Mouse (Mus musculus): ENCODE measurements around the gene Smg1. TPM values are rescaled to one million over a fixed set of nuclear protein-coding genes. Genes with fewer than 3 reads are reported as not detected.

Gene Smg1
- polyA plus RNA-seq, 1 experiment, result 43.7 TPM

DNA sequence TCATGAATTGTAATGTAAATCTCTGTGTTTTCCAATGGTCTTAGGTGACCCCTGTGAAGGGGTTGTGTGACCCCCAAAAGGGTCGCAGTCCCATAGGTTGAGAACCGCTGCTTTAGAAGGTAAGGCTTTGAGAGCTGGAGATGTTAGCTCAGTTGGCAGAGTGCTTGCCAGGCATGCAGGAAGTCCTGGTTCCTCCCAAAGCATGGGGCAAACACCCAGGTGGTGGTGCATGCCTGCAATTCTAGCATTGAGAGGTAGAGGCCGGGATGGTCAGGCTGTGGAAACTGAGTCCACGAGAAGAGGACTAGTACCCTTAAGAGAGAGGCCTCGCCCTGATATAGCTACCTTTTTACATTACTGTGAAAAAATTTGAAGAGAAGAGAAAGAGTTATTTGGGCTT lies 31.4 kb upstream of the Smg1 start:
- Histone ChIP-seq H3K4me3 (ENCODE audit: control insufficient read depth, low read depth, low read length) (no peak overlapping the region), H3K27ac (ENCODE audit: control insufficient read depth, insufficient read depth, low read depth, low read length) (no peak overlapping the region), H3K4me1 (ENCODE audit: control insufficient read depth, insufficient read depth, low read length) (peaks cover 3% of the 10 kb centered on the region), H3K27me3 (ENCODE audit: control insufficient read depth, insufficient read depth, low read length) (no peaks in the 10 kb centered on the region), H3K36me3 (ENCODE audit: control insufficient read depth, insufficient read depth, low read length) (no peaks in the 10 kb centered on the region)
- TF ChIP-seq CTCF (IDR thresholded peaks at IDR 0.05; ENCODE audit: control insufficient read depth, insufficient read depth, insufficient replicate concordance, low read depth, low read length) (no peak), POLR2A (IDR thresholded peaks at IDR 0.05; ENCODE audit: control insufficient read depth, low read depth, low read length) (no peak)

DNA sequence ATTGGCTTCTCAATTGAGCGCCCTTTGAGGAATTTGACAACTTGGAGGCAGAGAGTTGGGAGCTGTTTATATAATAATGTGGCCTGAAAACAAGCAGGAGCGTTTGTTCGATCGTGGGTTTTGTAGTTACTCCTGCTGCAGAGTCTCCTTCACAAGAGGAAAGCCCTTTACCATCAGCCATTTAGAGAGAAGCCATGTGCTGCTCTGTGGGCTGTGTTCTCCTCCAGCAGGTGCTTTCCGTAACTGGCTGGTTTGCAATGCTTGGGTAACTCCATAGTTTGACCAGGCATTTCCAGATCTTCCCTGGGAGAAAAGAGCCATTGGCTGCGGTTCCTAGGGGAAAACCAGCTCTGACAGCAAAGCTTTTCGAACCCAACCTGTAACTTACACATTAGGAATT lies 30.7 kb upstream of the Smg1 start:
- Histone ChIP-seq H3K4me1 (ENCODE audit: control insufficient read depth, insufficient read depth, low read length) (peaks cover 3% of the 10 kb centered on the region), H3K27ac (ENCODE audit: control insufficient read depth, insufficient read depth, low read depth, low read length) (no peak overlapping the region), H3K4me3 (ENCODE audit: control insufficient read depth, low read depth, low read length) (no peak overlapping the region), H3K36me3 (ENCODE audit: control insufficient read depth, insufficient read depth, low read length) (no peaks in the 10 kb centered on the region), H3K27me3 (ENCODE audit: control insufficient read depth, insufficient read depth, low read length) (no peaks in the 10 kb centered on the region)
- TF ChIP-seq CTCF (IDR thresholded peaks at IDR 0.05; ENCODE audit: control insufficient read depth, insufficient read depth, insufficient replicate concordance, low read depth, low read length) (no peak), POLR2A (IDR thresholded peaks at IDR 0.05; ENCODE audit: control insufficient read depth, low read depth, low read length) (no peak)

DNA sequence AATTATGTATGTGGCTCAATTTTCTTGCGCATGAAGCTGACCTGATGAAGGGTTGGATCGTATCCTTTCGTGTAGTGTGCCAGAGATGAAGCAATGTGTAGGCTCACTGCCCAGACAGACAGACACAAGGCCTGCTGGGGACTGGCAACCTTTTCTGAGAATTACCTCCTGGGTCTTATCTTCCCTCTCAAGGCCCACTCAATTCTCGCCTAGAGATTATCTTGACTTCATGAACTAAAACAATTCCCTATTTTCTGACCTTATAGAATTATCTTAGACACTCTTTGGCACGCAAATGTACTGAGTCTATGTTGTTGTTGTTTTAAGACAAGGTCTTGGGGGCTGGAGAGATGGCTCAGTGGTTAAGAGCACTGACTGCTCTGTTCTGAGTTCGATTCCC lies 22.6 kb upstream of the Smg1 start:
- no peaks in the 10 kb centered on the region for H3K36me3 ChIP-seq (ENCODE audit: control insufficient read depth, insufficient read depth, low read length)
- H3K4me1 ChIP-seq (ENCODE audit: control insufficient read depth, insufficient read depth, low read length), result no peaks in the 10 kb centered on the region
- H3K4me3 ChIP-seq (ENCODE audit: control insufficient read depth, low read depth, low read length), result no peak overlapping the region
- H3K27me3 ChIP-seq (ENCODE audit: control insufficient read depth, insufficient read depth, low read length), result no peaks in the 10 kb centered on the region
- H3K27ac ChIP-seq (ENCODE audit: control insufficient read depth, insufficient read depth, low read depth, low read length), result no peak overlapping the region
- TF ChIP-seq POLR2A (IDR thresholded peaks at IDR 0.05; ENCODE audit: control insufficient read depth, low read depth, low read length), result no peak
- TF ChIP-seq CTCF (IDR thresholded peaks at IDR 0.05; ENCODE audit: control insufficient read depth, insufficient read depth, insufficient replicate concordance, low read depth, low read length), result no peak

DNA sequence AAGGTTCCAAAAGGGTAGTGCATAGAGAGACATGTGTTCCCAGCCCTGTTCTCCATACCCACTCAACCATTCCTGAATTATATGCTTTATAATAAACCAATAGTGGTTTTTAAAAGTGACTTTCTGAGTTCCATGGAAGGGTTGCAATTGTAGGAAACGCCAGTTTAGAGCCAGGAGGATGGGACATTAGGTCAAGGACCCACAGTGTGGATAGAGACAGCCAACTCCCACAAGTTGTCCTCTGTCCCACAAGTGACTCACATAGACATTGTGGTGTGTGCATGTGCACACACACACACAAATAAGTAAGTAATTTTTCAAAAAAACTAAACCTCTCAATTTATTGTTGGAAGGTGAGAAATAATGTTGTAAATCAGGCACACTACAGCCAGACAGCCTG lies 20.1 kb upstream of the Smg1 start:
- Histone ChIP-seq H3K4me1 (ENCODE audit: control insufficient read depth, insufficient read depth, low read length) (no peaks in the 10 kb centered on the region), H3K4me3 (ENCODE audit: control insufficient read depth, low read depth, low read length) (no peak overlapping the region), H3K36me3 (ENCODE audit: control insufficient read depth, insufficient read depth, low read length) (no peaks in the 10 kb centered on the region), H3K27ac (ENCODE audit: control insufficient read depth, insufficient read depth, low read depth, low read length) (no peak overlapping the region), H3K27me3 (ENCODE audit: control insufficient read depth, insufficient read depth, low read length) (no peaks in the 10 kb centered on the region)
- TF ChIP-seq CTCF (IDR thresholded peaks at IDR 0.05; ENCODE audit: control insufficient read depth, insufficient read depth, insufficient replicate concordance, low read depth, low read length), result no peak
- no peak for TF ChIP-seq POLR2A (IDR thresholded peaks at IDR 0.05; ENCODE audit: control insufficient read depth, low read depth, low read length)

DNA sequence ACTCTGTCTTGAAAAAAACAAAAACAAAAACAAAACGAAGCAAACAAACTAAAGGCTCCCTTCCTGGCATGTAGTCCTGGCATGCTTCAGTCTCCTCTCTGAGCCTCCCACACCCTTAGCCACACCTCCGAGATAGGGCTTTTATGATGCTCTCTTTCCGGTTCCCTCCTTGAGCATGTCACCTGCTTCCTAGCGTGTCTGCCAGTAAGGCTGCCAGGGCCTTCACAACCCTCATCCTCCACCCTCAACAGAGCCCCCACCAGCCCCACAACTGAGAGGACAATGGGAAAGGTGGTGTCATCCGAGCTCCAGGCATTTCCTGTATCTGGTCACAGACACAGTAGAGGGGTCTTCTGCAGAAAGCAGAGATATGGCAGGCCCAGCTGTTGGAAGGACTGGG lies 18.9 kb upstream of the Smg1 start:
- no peaks in the 10 kb centered on the region for H3K36me3 ChIP-seq (ENCODE audit: control insufficient read depth, insufficient read depth, low read length)
- TF ChIP-seq CTCF (IDR thresholded peaks at IDR 0.05; ENCODE audit: control insufficient read depth, insufficient read depth, insufficient replicate concordance, low read depth, low read length) (no peak), POLR2A (IDR thresholded peaks at IDR 0.05; ENCODE audit: control insufficient read depth, low read depth, low read length) (0 out of 2 replicates have a peak, but pooled peaks have one; percentile 22)

DNA sequence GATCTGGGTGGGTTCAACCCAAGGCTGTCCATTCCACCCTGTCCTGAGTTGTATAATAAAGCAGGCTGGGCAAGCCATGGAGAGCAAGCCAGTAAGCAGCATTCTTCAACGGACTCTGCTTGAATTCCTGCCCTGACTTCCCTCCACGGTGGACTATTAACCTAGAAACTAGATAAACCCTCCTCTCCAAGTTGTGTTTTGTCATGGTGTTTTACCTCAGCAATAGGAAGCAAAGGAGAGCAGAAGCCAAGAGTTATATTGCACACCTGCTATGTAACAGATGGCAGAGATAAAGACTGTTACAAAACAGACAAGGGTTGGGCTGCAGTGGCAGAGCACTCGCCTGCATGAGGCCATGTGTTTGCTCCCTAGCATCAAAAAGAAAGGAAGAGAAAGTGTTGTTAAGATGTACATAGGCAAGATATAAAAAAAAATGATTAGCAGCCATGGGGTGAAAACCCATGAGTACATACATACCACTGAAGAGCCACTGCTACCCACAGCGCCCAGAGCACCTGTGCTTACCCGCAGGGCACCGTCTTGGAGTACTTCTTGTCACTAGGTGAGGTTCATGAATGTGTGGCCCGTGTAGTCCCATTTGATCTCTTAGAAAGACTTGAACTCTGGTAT lies 16.3 kb upstream of the Smg1 start:
- H3K27ac ChIP-seq (ENCODE audit: control insufficient read depth, insufficient read depth, low read depth, low read length), result peak overlapping the region; percentile 17; the same call in 1 of the 2 replicates
- no peak for TF ChIP-seq CTCF (IDR thresholded peaks at IDR 0.05; ENCODE audit: control insufficient read depth, insufficient read depth, insufficient replicate concordance, low read depth, low read length)
- TF ChIP-seq POLR2A (IDR thresholded peaks at IDR 0.05; ENCODE audit: control insufficient read depth, low read depth, low read length), result no peak
- no peaks in the 10 kb centered on the region for H3K27me3 ChIP-seq (ENCODE audit: control insufficient read depth, insufficient read depth, low read length)
- H3K36me3 ChIP-seq (ENCODE audit: control insufficient read depth, insufficient read depth, low read length), result no peaks in the 10 kb centered on the region
- peak overlapping the region; percentile 39 for H3K4me3 ChIP-seq (ENCODE audit: control insufficient read depth, low read depth, low read length)
- no peaks in the 10 kb centered on the region for H3K4me1 ChIP-seq (ENCODE audit: control insufficient read depth, insufficient read depth, low read length)

More for the DNA sequence above, 18.9 kb upstream of the Smg1 start:
- no peaks in the 10 kb centered on the region for H3K4me1 ChIP-seq (ENCODE audit: control insufficient read depth, insufficient read depth, low read length)
- no peak overlapping the region for H3K27ac ChIP-seq (ENCODE audit: control insufficient read depth, insufficient read depth, low read depth, low read length)
- H3K4me3 ChIP-seq (ENCODE audit: control insufficient read depth, low read depth, low read length), result no peak overlapping the region; the same call in 1 of the 2 replicates
- H3K27me3 ChIP-seq (ENCODE audit: control insufficient read depth, insufficient read depth, low read length), result no peaks in the 10 kb centered on the region

DNA sequence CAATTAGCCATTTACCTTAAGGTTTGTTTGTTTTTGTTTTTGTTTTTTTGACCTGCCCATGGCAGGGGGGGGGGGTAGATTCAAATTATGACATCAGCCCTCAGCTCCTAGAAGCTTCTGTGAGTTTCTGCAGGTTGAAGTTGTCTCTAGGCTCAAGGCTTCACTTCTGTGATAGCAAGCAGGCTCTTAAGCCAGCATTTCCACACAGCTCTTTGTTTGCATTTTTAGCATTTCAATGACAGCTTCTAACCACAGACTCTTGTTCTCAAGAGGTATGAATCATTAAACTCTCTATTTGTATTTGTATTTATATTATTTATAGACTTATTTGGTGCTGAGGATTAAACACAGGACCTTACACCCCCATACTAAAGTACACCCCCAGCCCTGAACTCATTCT lies 15.0 kb upstream of the Smg1 start:
- TF ChIP-seq CTCF (IDR thresholded peaks at IDR 0.05; ENCODE audit: control insufficient read depth, insufficient read depth, insufficient replicate concordance, low read depth, low read length), result no peak
- no peak for TF ChIP-seq POLR2A (IDR thresholded peaks at IDR 0.05; ENCODE audit: control insufficient read depth, low read depth, low read length)
- H3K4me3 ChIP-seq (ENCODE audit: control insufficient read depth, low read depth, low read length), result peak overlapping the region; percentile 16; the same call in 1 of the 2 replicates
- H3K4me1 ChIP-seq (ENCODE audit: control insufficient read depth, insufficient read depth, low read length), result no peaks in the 10 kb centered on the region
- no peak overlapping the region for H3K27ac ChIP-seq (ENCODE audit: control insufficient read depth, insufficient read depth, low read depth, low read length)
- no peaks in the 10 kb centered on the region for H3K27me3 ChIP-seq (ENCODE audit: control insufficient read depth, insufficient read depth, low read length)
- no peaks in the 10 kb centered on the region for H3K36me3 ChIP-seq (ENCODE audit: control insufficient read depth, insufficient read depth, low read length)

Data from testis, adult 2 months (tissue).